ENCODE assay signal across 8 mouse cellular contexts in the genomic region with DNA sequence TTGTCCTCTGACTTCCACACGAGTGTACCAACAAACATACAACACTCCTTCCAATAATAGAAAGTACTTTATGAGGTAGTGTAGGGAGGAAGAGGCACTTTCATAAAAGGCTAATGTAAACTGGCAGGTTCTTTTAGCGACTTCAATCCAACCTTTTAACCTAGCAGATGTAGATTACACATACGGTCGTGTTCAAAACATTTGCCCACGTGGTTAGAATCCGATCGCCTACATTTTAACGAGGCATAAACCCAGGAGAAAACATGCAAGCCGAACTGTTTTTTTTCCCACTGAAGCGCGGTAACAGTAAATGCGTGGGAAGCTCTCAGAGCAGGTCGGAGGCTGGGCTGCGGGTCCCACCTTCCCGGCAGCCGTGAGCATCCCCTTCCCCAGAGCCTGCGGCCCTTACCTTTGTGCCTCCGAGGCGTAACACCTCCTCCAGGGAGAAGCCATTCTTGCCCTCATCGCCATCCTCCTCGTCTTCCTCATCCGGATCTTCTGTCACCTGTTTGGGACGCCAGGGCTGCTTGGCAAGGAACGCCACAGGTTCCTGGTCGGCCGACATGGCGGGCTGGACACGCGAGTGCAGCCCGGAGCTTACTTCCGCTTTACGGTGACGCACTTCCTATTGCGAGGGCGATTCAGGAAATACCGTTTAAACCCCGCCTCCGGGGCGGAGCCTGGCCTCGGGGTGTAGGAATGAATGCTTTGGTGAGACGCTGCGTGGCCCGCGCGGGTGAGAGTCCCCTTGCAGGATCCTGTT. TPM values are rescaled to one million over a fixed set of nuclear protein-coding genes. Genes with fewer than 3 reads are reported as not detected.
DNase-seq lines count a peak whose midpoint lies in the region; ATAC-seq lines count a peak whose summit lies in the region.

A gene (minus strand): TSS at position 601 of the 763 bp plus-strand sequence.
A gene (plus strand): TSS at position 671 of the 763 bp plus-strand sequence.

- no peaks in the 10 kb centered on the region for H3K9me3 ChIP-seq in hindbrain, embryonic 11.5 days (ENCODE audit: control insufficient read depth, low read length)

- peak; percentile 99 for DNase-seq in MN1 (ENCODE audit: low spot score)
- peak; percentile 99 for DNase-seq in cerebellum, adult 9-10 months
- DNase-seq in frontal cortex, adult 2 months (ENCODE audit: extremely low spot score in 1 of 2, low spot score in 1 of 2) = peak; percentile 96 to 99
- DNase-seq in hindbrain, embryonic 11.5 days (ENCODE audit: low spot score) = peak; percentile 99
- DNase-seq in layer of hippocampus, postnatal 10 days (ENCODE audit: low spot score in 2 of 2) = peak; percentile 95 to 97
- DNase-seq in lung, postnatal 10 days = peak; percentile 99
- DNase-seq in ovary, postnatal 36 days (ENCODE audit: low spot score) = peak; percentile 94
- DNase-seq in thymus, postnatal 25 days = peak; percentile 97

- ATAC-seq in hindbrain, embryonic 11.5 days (ENCODE audit: low FRiP score) = peak; percentile 99

- under 1% methylated on average over 45 of the region's 45 CpGs for WGBS in hindbrain, embryonic 11.5 days

- peak within 1 kb of the TSS; percentile 91 for H3K4me3 ChIP-seq in hindbrain, embryonic 11.5 days (ENCODE audit: low read depth, low read length)

- no peaks in the 10 kb centered on the region for H3K4me1 ChIP-seq in hindbrain, embryonic 11.5 days (replicated peaks; ENCODE audit: control insufficient read depth, insufficient read depth, low read length)

- H3K27ac ChIP-seq in hindbrain, embryonic 11.5 days (ENCODE audit: low read depth, low read length) = no peak within 1 kb of the TSS

- peak within 1 kb of the TSS; percentile 74 for H3K9ac ChIP-seq in hindbrain, embryonic 11.5 days (ENCODE audit: low read depth, low read length)

- H3K4me2 ChIP-seq in hindbrain, embryonic 11.5 days (replicated peaks; ENCODE audit: low read depth, low read length) = peak within 1 kb of the TSS; percentile 64

- H3K27me3 ChIP-seq in hindbrain, embryonic 11.5 days (ENCODE audit: control insufficient read depth, insufficient read depth, low read length) = no peaks in the 10 kb centered on the region

- H3K36me3 ChIP-seq in hindbrain, embryonic 11.5 days (ENCODE audit: control insufficient read depth, insufficient read depth, low read length) = peaks cover 8% of the 10 kb centered on the region; the same call in 1 of the 2 replicates

RNA-seq across cellular contexts. Expression of the first gene that starts in this region (rescaled TPM):
- polyA plus RNA-seq in frontal cortex, adult 2 months (2012; rRNA removed) = 23.8 and 26.4 TPM in 2 replicates
- polyA plus RNA-seq in hindbrain, embryonic 11.5 days (2014; fragmentation: Nextera tagmentation; extraction: Ambion mirVana) = 55.6 and 61.5 TPM in 2 replicates
- 10 to 100 TPM; 33.6 to 33.8 TPM for total RNA-seq in layer of hippocampus, postnatal 10 days (2021)

RNA-seq across cellular contexts. Expression of the second gene that starts in this region (rescaled TPM):
- polyA plus RNA-seq in frontal cortex, adult 2 months (2012; rRNA removed) = 48.2 and 50.2 TPM in 2 replicates
- polyA plus RNA-seq in hindbrain, embryonic 11.5 days (2014; fragmentation: Nextera tagmentation; extraction: Ambion mirVana) = 52.7 and 54.3 TPM in 2 replicates
- 10 to 100 TPM; 62.8 to 70.1 TPM for total RNA-seq in layer of hippocampus, postnatal 10 days (2021)
